Mouse (Mus musculus): ENCODE data around the gene Fam83f.

DNA sequence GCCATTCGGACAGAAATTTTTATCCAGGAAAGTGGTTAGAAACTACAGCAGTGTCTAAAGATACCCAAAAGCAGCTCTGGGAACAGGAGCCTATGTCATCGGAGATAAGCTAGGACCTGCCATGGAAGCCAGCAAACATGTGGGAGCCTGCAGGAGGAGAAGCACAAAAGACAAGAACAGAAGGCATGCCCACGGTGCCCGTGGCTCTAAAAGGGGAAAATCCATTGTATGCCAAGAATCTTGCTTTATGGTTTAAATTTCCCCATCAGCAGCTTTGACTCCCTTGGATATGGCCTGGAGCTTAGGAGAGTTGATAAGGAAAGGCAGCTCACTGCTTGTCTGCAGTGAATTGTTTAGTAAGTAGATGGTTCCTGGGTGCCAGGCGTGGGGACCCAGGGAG is 31.3 kb downstream of the Fam83f start:
- no peak for TF ChIP-seq POLR2A (IDR thresholded peaks at IDR 0.05; ENCODE audit: control insufficient read depth, extremely low read depth, insufficient read depth, low read length, poor library complexity)
- no peak for TF ChIP-seq CTCF (IDR thresholded peaks at IDR 0.05; ENCODE audit: borderline replicate concordance, control insufficient read depth, extremely low read depth, insufficient read depth, low read length, poor library complexity)
